14 mouse cellular contexts compared by ENCODE assay signal in the genomic region with DNA sequence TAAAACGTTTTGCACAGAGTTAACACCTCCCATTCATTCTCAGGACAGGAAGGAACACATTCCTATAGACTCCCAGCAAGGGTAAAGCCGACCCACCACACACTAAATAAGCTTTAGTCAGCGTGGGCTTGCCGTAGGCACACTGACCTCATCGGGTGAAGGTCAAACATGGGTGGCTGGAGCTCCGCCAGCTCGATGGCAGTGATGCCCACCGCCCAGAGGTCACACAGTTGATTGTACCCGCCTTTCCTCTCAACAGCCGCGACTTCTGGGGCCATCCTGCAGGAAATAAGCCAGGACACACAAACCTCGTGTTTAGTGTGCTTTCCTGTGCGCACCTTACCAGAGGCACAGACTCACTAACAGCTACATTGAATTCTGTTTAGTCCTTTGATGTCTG.
"Had no signal": no experiment of that assay in that cellular context is flagged by ENCODE, and none has a peak within 500 bp of the region (broad histone marks: within the 10 kb centered on the region; RNA-seq: fewer than 3 reads in every experiment).

No protein-coding gene starts in this region.

- DNase-seq: kidney, adult 9 months; thymus, adult 18-20 months; thymus, postnatal 14 days had no signal

- H3K27ac ChIP-seq: kidney, postnatal 0 days; layer of hippocampus, adult 2 months; limb, embryonic 10.5 days; liver, embryonic 15.5 days; macrophage; midbrain, embryonic 15.5 days; neural tube, embryonic 12.5 days had no signal

- H3K9ac ChIP-seq: liver, embryonic 15.5 days; midbrain, embryonic 15.5 days; neural tube, embryonic 12.5 days had no signal

- H3K4me3 ChIP-seq: layer of hippocampus, adult 2 months; limb, embryonic 10.5 days; liver, embryonic 15.5 days; megakaryocyte, embryonic 14.5 days; midbrain, embryonic 15.5 days; neural tube, embryonic 12.5 days had no signal

- H3K4me2 ChIP-seq: liver, embryonic 11.5 days; liver, embryonic 15.5 days; midbrain, embryonic 11.5 days; midbrain, embryonic 15.5 days; neural tube, embryonic 12.5 days had no signal

- H3K27me3 ChIP-seq: liver, embryonic 15.5 days; megakaryocyte, embryonic 14.5 days; midbrain, embryonic 15.5 days; neural tube, embryonic 12.5 days had no signal

- H3K9me3 ChIP-seq: limb, embryonic 10.5 days; liver, embryonic 15.5 days; megakaryocyte, embryonic 14.5 days; midbrain, embryonic 15.5 days; neural tube, embryonic 12.5 days had no signal

- H3K4me1 ChIP-seq: limb, embryonic 10.5 days; liver, embryonic 15.5 days; megakaryocyte, embryonic 14.5 days; midbrain, embryonic 15.5 days; neural tube, embryonic 12.5 days had no signal

- ATAC-seq: intestine, postnatal 0 days; midbrain, embryonic 15.5 days had no signal
